Mouse (Mus musculus) ES-E14 (cell line): ENCODE measurements around the gene Tmem266.

Experiments
- CHD2 ChIP-seq: IDR thresholded peaks from 2 replicates; pipeline ENCODE4 v1.6.1; 2014; ENCODE audit warnings: mild to moderate bottlenecking, low read depth, low read length, inconsistent platforms
- HCFC1 ChIP-seq: IDR thresholded peaks from 2 replicates; pipeline ENCODE4 v1.6.1; 2012; ENCODE audit warnings: low read length, inconsistent platforms, borderline replicate concordance; ENCODE audit not compliant: insufficient read depth
- MAFK ChIP-seq: IDR thresholded peaks from 2 replicates; pipeline ENCODE4 v1.6.1; 2014; ENCODE audit warnings: mild to moderate bottlenecking, low read depth, low read length, inconsistent platforms; ENCODE audit not compliant: insufficient read depth
- ZC3H11A ChIP-seq: IDR thresholded peaks from 2 replicates; pipeline ENCODE4 v1.6.1; 2012; ENCODE audit warnings: low read depth, mild to moderate bottlenecking, inconsistent platforms, low read length, borderline replicate concordance
- ZNF384 ChIP-seq: IDR thresholded peaks from 2 replicates; pipeline ENCODE4 v1.6.1; 2012; ENCODE audit warnings: low read depth, low read length, inconsistent platforms

DNA sequence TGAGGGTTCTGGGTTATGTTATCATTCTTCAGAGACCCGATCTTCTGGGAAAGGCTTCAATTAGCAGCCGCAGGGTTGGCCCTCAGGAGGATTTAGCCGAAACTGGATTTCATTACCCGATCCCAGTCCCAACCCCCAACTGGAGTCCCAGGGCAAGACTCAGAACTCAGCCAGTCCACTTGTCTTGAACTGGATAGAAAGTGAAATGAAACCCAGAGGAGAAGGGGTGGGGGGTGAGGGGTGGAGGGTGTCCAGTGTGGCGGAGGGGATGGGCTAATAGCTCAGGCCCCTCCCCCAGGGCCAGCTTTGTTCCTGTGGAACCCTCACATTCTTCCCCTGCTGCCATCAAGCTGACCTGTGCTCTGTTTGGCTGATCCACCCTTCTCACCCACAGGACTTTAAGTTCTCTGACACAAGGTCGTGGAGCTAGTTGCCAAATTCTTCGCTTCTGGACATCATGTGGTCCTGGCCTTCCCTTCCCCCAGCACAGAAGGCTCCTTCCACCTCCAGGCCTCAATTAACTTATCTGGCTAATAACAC is 98.6 kb downstream of the Tmem266 start:
- TF ChIP-seq CHD2 (no peak), ZNF384 (no peak), ZC3H11A (no peak), HCFC1 (no peak), MAFK (no peak)
